Mouse (Mus musculus) heart, postnatal 0 days (tissue): ENCODE results near the gene Mms19.

Experiments used
- CTCF ChIP-seq: IDR thresholded peaks from 2 replicates; pipeline ENCODE4 v1.5.1; 2016; ENCODE audit warnings: antibody characterized with exemption, control low read depth, low read depth
- EP300 ChIP-seq: IDR thresholded peaks from 2 replicates; pipeline ENCODE4 v1.6.1; 2016; ENCODE audit warnings: antibody characterized with exemption, low read depth

GRCm38 (mm10) chr19:42005616-42006015 lies 24.7 kb upstream of the Mms19 start:
- no peak for TF ChIP-seq EP300
- TF ChIP-seq CTCF: no peak
